ENCODE assay signal across 8 mouse cellular contexts in the genomic region with DNA sequence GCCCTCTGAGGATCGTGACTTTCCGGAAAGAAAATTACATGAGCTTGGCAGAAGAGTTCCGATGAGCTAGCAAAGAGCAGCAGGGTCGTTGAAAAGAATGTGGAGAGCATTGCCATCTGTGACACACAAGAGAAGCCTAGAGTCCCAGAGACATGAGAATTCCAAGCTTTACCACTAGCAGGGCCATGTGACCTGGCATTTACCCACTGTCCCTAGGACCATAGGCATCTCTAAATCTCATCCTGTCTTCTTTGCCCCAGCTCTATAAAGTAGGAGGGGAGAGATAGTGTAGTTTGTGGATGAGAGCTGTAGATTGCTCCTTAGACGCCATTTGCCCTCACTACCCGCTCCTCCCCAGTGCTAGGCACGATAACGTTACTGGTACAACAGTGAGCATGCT. TPM values are rescaled to one million over a fixed set of nuclear protein-coding genes. Genes with fewer than 3 reads are reported as not detected.
DNase-seq lines count a peak whose midpoint lies in the region; ATAC-seq and TF ChIP-seq lines count a peak whose summit lies in the region.

A gene (minus strand): TSS at position 101 of the 400 bp plus-strand sequence.

- H3K4me2 ChIP-seq in embryonic facial prominence, embryonic 11.5 days (ENCODE audit: low read depth, low read length): no peak within 1 kb of the TSS
- H3K4me2 ChIP-seq in heart, embryonic 13.5 days: no peak within 1 kb of the TSS
- H3K4me2 ChIP-seq in neural tube, embryonic 14.5 days (ENCODE audit: low read depth, low read length): no peak within 1 kb of the TSS

- ATAC-seq in embryonic facial prominence, embryonic 11.5 days (replicated peaks; ENCODE audit: insufficient number of reproducible peaks, low FRiP score, low TSS enrichment, low read depth): no peak
- no peak for ATAC-seq in heart, embryonic 13.5 days (ENCODE audit: extremely low read depth, insufficient number of reproducible peaks, low FRiP score, low TSS enrichment)
- ATAC-seq in neural tube, embryonic 14.5 days (ENCODE audit: low read depth): no peak

- no peaks in the 10 kb centered on the region for H3K36me3 ChIP-seq in embryonic facial prominence, embryonic 11.5 days (replicated peaks; ENCODE audit: control insufficient read depth, insufficient read depth, low read depth, low read length)
- H3K36me3 ChIP-seq in heart, embryonic 13.5 days: no peaks in the 10 kb centered on the region
- H3K36me3 ChIP-seq in neural tube, embryonic 14.5 days (ENCODE audit: control insufficient read depth, insufficient read depth, low read length): no peaks in the 10 kb centered on the region
- H3K36me3 ChIP-seq in kidney, adult 2 months (ENCODE audit: control insufficient read depth, insufficient read depth, low read length): no peaks in the 10 kb centered on the region

- TF ChIP-seq CTCF in left cerebral cortex, adult 2 months (IDR thresholded peaks at IDR 0.05): no peak
- no peak for TF ChIP-seq CTCF in kidney, adult 2 months (conservative IDR thresholded peaks at IDR 0.05; ENCODE audit: insufficient read depth, insufficient read length, low read depth, low read length)

- intact Hi-C loops in left cerebral cortex, adult 2 months (cut with DNase I): no loop called here
- intact Hi-C loops in left cerebral cortex, postnatal 14 days (cut with DNase I): no loop called here

- no peaks in the 10 kb centered on the region for H3K4me1 ChIP-seq in embryonic facial prominence, embryonic 11.5 days (ENCODE audit: control insufficient read depth, insufficient read depth, low read length)
- H3K4me1 ChIP-seq in heart, embryonic 13.5 days: no peaks in the 10 kb centered on the region
- no peaks in the 10 kb centered on the region for H3K4me1 ChIP-seq in neural tube, embryonic 14.5 days (ENCODE audit: control insufficient read depth, insufficient read depth, low read length)
- no peaks in the 10 kb centered on the region for H3K4me1 ChIP-seq in kidney, adult 2 months (ENCODE audit: control insufficient read depth, insufficient read depth, low read length)

- H3K9ac ChIP-seq in embryonic facial prominence, embryonic 11.5 days (replicated peaks; ENCODE audit: low read length): no peak within 1 kb of the TSS
- H3K9ac ChIP-seq in heart, embryonic 13.5 days: no peak within 1 kb of the TSS
- H3K9ac ChIP-seq in neural tube, embryonic 14.5 days (replicated peaks; ENCODE audit: low read depth, low read length): no peak within 1 kb of the TSS

- no peak within 1 kb of the TSS for H3K4me3 ChIP-seq in left cerebral cortex, adult 2 months
- H3K4me3 ChIP-seq in embryonic facial prominence, embryonic 11.5 days (ENCODE audit: low read depth, low read length): no peak within 1 kb of the TSS
- H3K4me3 ChIP-seq in heart, embryonic 13.5 days: no peak within 1 kb of the TSS
- no peak within 1 kb of the TSS for H3K4me3 ChIP-seq in neural tube, embryonic 14.5 days (ENCODE audit: low read depth, low read length)
- H3K4me3 ChIP-seq in kidney, adult 2 months (ENCODE audit: insufficient read depth, low read depth, low read length): no peak within 1 kb of the TSS

- WGBS in embryonic facial prominence, embryonic 11.5 days: 95% methylated on average over 8 of the region's 8 CpGs
- 77% methylated on average over 8 of the region's 8 CpGs for WGBS in heart, embryonic 13.5 days
- WGBS in neural tube, embryonic 14.5 days: 95% methylated on average over 8 of the region's 8 CpGs
- 87% methylated on average over 8 of the region's 8 CpGs for WGBS in kidney, adult 2 months

- no peak within 1 kb of the TSS for H3K27ac ChIP-seq in left cerebral cortex, adult 2 months
- H3K27ac ChIP-seq in embryonic facial prominence, embryonic 11.5 days (replicated peaks; ENCODE audit: low read depth, low read length): no peak within 1 kb of the TSS
- no peak within 1 kb of the TSS for H3K27ac ChIP-seq in heart, embryonic 13.5 days (replicated peaks)
- H3K27ac ChIP-seq in neural tube, embryonic 14.5 days (ENCODE audit: low read depth, low read length): no peak within 1 kb of the TSS
- H3K27ac ChIP-seq in kidney, adult 2 months (ENCODE audit: insufficient read depth, low read depth, low read length): no peak within 1 kb of the TSS

- H3K9me3 ChIP-seq in embryonic facial prominence, embryonic 11.5 days (replicated peaks; ENCODE audit: control insufficient read depth, low read length): no peaks in the 10 kb centered on the region
- no peaks in the 10 kb centered on the region for H3K9me3 ChIP-seq in heart, embryonic 13.5 days
- no peaks in the 10 kb centered on the region for H3K9me3 ChIP-seq in neural tube, embryonic 14.5 days (ENCODE audit: control insufficient read depth, low read length)

- DNase-seq in left cerebral cortex, adult 2 months (ENCODE audit: extremely low spot score in 1 of 2, low spot score in 2 of 2): no peak
- no peak for DNase-seq in left cerebral cortex, adult 9 months (ENCODE audit: low spot score in 2 of 2)
- no peak for DNase-seq in embryonic facial prominence, embryonic 11.5 days (ENCODE audit: low spot score)
- no peak for DNase-seq in left cerebral cortex, postnatal 14 days (ENCODE audit: low spot score in 2 of 2)
- no peak for DNase-seq in kidney, adult 2 months
- no peak for DNase-seq in kidney, postnatal 4 days

- no peaks in the 10 kb centered on the region for H3K27me3 ChIP-seq in embryonic facial prominence, embryonic 11.5 days (ENCODE audit: control insufficient read depth, insufficient read depth, low read length)
- H3K27me3 ChIP-seq in heart, embryonic 13.5 days (replicated peaks): no peaks in the 10 kb centered on the region
- H3K27me3 ChIP-seq in neural tube, embryonic 14.5 days (ENCODE audit: control insufficient read depth, insufficient read depth, low read length): no peaks in the 10 kb centered on the region
- H3K27me3 ChIP-seq in kidney, adult 2 months (replicated peaks; ENCODE audit: control insufficient read depth, insufficient read depth, low read length): no peaks in the 10 kb centered on the region

- TF ChIP-seq POLR2A in kidney, adult 2 months (IDR thresholded peaks at IDR 0.05; ENCODE audit: low read depth, low read length): no peak

RNA-seq across cellular contexts. Expression of the gene that starts here (rescaled TPM):
- total RNA-seq in left cerebral cortex, adult 2 months (2021): 10 to 100 TPM; 39.2 to 51.4 TPM
- 50.5 and 56.9 TPM in 2 replicates for polyA plus RNA-seq in embryonic facial prominence, embryonic 11.5 days (2014; fragmentation: Nextera tagmentation; extraction: Ambion mirVana)
- 30.1 and 33.9 TPM in 2 replicates for polyA plus RNA-seq in heart, embryonic 13.5 days (2015; fragmentation: Nextera tagmentation; extraction: Ambion mirVana)
- 10 to 100 TPM; 51.1 to 55.4 TPM for total RNA-seq in left cerebral cortex, postnatal 14 days (2021)
- polyA plus RNA-seq in neural tube, embryonic 14.5 days (2014; fragmentation: Nextera tagmentation; extraction: Ambion mirVana): 36.0 and 48.6 TPM in 2 replicates
- 6.1 and 7.1 TPM in 2 replicates for polyA plus RNA-seq in kidney, adult 2 months (2012; rRNA removed)
